ENCODE assay signal across 8 mouse cellular contexts in genomic region chr3:106482281-106483081, GRCm38 (mm10). TPM values are rescaled to one million over a fixed set of nuclear protein-coding genes. Genes with fewer than 3 reads are reported as not detected.
DNase-seq lines count a peak whose midpoint lies in the region; ATAC-seq and TF ChIP-seq lines count a peak whose summit lies in the region.

Gene Dennd2d, plus strand, starts transcription at chr3:106482405.

- H3K27ac ChIP-seq in ES-E14 (ENCODE audit: insufficient read depth, low read depth, low read length, poor library complexity, severe bottlenecking): no peak within 1 kb of the TSS
- no peak within 1 kb of the TSS for H3K27ac ChIP-seq in embryonic facial prominence, embryonic 14.5 days (replicated peaks; ENCODE audit: low read depth, low read length)
- no peak within 1 kb of the TSS for H3K27ac ChIP-seq in hindbrain, embryonic 16.5 days (ENCODE audit: low read depth, low read length)
- H3K27ac ChIP-seq in liver, embryonic 12.5 days: peak within 1 kb of the TSS; percentile 41

- H3K4me2 ChIP-seq in embryonic facial prominence, embryonic 14.5 days (ENCODE audit: low read depth, low read length): peak within 1 kb of the TSS; percentile 83
- H3K4me2 ChIP-seq in hindbrain, embryonic 16.5 days (ENCODE audit: low read length): peak within 1 kb of the TSS; percentile 98
- H3K4me2 ChIP-seq in liver, embryonic 12.5 days: peak within 1 kb of the TSS; percentile 96

- ATAC-seq in embryonic facial prominence, embryonic 14.5 days (ENCODE audit: low read depth): peak; percentile 72; the same call in 1 of the 2 replicates
- ATAC-seq in hindbrain, embryonic 16.5 days: peak; percentile 80
- peak; percentile 79 for ATAC-seq in liver, embryonic 12.5 days

- H3K4me3 ChIP-seq in ES-E14 (ENCODE audit: insufficient read depth in 1 of 2, low read depth in 1 of 2, low read length in 2 of 2, poor library complexity in 1 of 2, severe bottlenecking in 1 of 2): peak within 1 kb of the TSS; percentile 63 to 74
- H3K4me3 ChIP-seq in embryonic facial prominence, embryonic 14.5 days (ENCODE audit: low read depth, low read length): peak within 1 kb of the TSS; percentile 53
- H3K4me3 ChIP-seq in hindbrain, embryonic 16.5 days (ENCODE audit: low read length): peak within 1 kb of the TSS; percentile 69
- H3K4me3 ChIP-seq in liver, embryonic 12.5 days: peak within 1 kb of the TSS; percentile 75

- in situ Hi-C loops in ES-E14 (cut with MboI; ENCODE audit: low sequenced_read_pairs in 2 of 2, unreplicated experiment in 2 of 2): no loop called here

- 0 out of 2 replicates have a peak, but pooled peaks cover 5% of the 10 kb centered on the region for H3K27me3 ChIP-seq in embryonic facial prominence, embryonic 14.5 days (replicated peaks; ENCODE audit: control insufficient read depth, insufficient read depth, low read length)
- H3K27me3 ChIP-seq in hindbrain, embryonic 16.5 days (replicated peaks; ENCODE audit: control insufficient read depth, insufficient read depth, low read length): peaks cover 6% of the 10 kb centered on the region; the same call in 1 of the 2 replicates
- 0 out of 2 replicates have a peak, but pooled peaks cover 4% of the 10 kb centered on the region for H3K27me3 ChIP-seq in liver, embryonic 12.5 days (replicated peaks)

- H3K4me1 ChIP-seq in ES-E14 (ENCODE audit: control insufficient read depth in 2 of 2, insufficient read depth in 2 of 2, low read length in 2 of 2, poor library complexity in 1 of 2): no peaks in the 10 kb centered on the region
- H3K4me1 ChIP-seq in embryonic facial prominence, embryonic 14.5 days (ENCODE audit: control insufficient read depth, insufficient read depth, low read length): 0 out of 2 replicates have a peak, but pooled peaks cover 2% of the 10 kb centered on the region
- H3K4me1 ChIP-seq in hindbrain, embryonic 16.5 days (ENCODE audit: control insufficient read depth, insufficient read depth, low read depth, low read length): peaks cover 10% of the 10 kb centered on the region; the same call in 1 of the 2 replicates
- peaks cover 25% of the 10 kb centered on the region for H3K4me1 ChIP-seq in liver, embryonic 12.5 days

- no peaks in the 10 kb centered on the region for H3K36me3 ChIP-seq in ES-E14 (ENCODE audit: control insufficient read depth, insufficient read depth, low read length, poor library complexity, severe bottlenecking)
- H3K36me3 ChIP-seq in embryonic facial prominence, embryonic 14.5 days (ENCODE audit: control insufficient read depth, insufficient read depth, low read length): no peaks in the 10 kb centered on the region
- H3K36me3 ChIP-seq in hindbrain, embryonic 16.5 days (ENCODE audit: control insufficient read depth, insufficient read depth, low read length): no peaks in the 10 kb centered on the region
- H3K36me3 ChIP-seq in liver, embryonic 12.5 days: no peaks in the 10 kb centered on the region

- peak within 1 kb of the TSS; percentile 65 for H3K9ac ChIP-seq in ES-E14 (ENCODE audit: insufficient read depth, low read depth, low read length, poor library complexity, severe bottlenecking)
- peak within 1 kb of the TSS; percentile 67 for H3K9ac ChIP-seq in embryonic facial prominence, embryonic 14.5 days (ENCODE audit: low read depth, low read length)
- peak within 1 kb of the TSS; percentile 70 for H3K9ac ChIP-seq in hindbrain, embryonic 16.5 days (ENCODE audit: low read depth, low read length)
- H3K9ac ChIP-seq in liver, embryonic 12.5 days: peak within 1 kb of the TSS; percentile 76

- 2% methylated on average over 41 of the region's 44 CpGs for WGBS in embryonic facial prominence, embryonic 14.5 days
- WGBS in hindbrain, embryonic 16.5 days: 2% methylated on average over 37 of the region's 44 CpGs
- under 1% methylated on average over 44 of the region's 44 CpGs for WGBS in liver, embryonic 12.5 days (ENCODE audit: insufficient replicate concordance)

- no peaks in the 10 kb centered on the region for H3K9me3 ChIP-seq in ES-E14 (ENCODE audit: control insufficient read depth, insufficient read depth, low read depth, low read length)
- no peaks in the 10 kb centered on the region for H3K9me3 ChIP-seq in embryonic facial prominence, embryonic 14.5 days (ENCODE audit: control insufficient read depth, low read length)
- H3K9me3 ChIP-seq in hindbrain, embryonic 16.5 days (ENCODE audit: control insufficient read depth, low read length): no peaks in the 10 kb centered on the region
- H3K9me3 ChIP-seq in liver, embryonic 12.5 days (replicated peaks): no peaks in the 10 kb centered on the region

- DNase-seq in 3134 (ENCODE audit: extremely low read depth, insufficient read length, low spot score): peak; percentile 15
- DNase-seq in ES-E14 (ENCODE audit: low read depth, low spot score): no peak
- no peak for DNase-seq in embryonic facial prominence, embryonic 14.5 days (ENCODE audit: low spot score)
- peak; percentile 77 for DNase-seq in naive thymus-derived CD4-positive, alpha-beta T cell, adult 2 months (ENCODE audit: low read depth)
- DNase-seq in thymus, postnatal 14 days: peak; percentile 92
- DNase-seq in c-Kit-positive CD71-positive TER-119-positive erythroid progenitor cells, embryonic 14.5 days (ENCODE audit: low spot score): no peak

TF ChIP-seq in ES-E14, 5 proteins besides CTCF, POLR2A, EP300 and RAD21:
- TF ChIP-seq ZNF384 (IDR thresholded peaks at IDR 0.05; ENCODE audit: low read depth, low read length) (no peak), ZC3H11A (IDR thresholded peaks at IDR 0.05; ENCODE audit: borderline replicate concordance, low read depth, low read length) (no peak), CHD2 (IDR thresholded peaks at IDR 0.05; ENCODE audit: low read depth, low read length) (no peak), HCFC1 (IDR thresholded peaks at IDR 0.05; ENCODE audit: borderline replicate concordance, insufficient read depth, low read length) (no peak), MAFK (IDR thresholded peaks at IDR 0.05; ENCODE audit: insufficient read depth, low read depth, low read length) (no peak)

RNA-seq across cellular contexts. Expression of gene Dennd2d, which starts in this region (rescaled TPM):
- 0.37 and 0.67 TPM in 2 replicates for total RNA-seq in ES-E14 (2012; rRNA removed)
- 3.5 and 5.8 TPM in 2 replicates for polyA plus RNA-seq in embryonic facial prominence, embryonic 14.5 days (2014; fragmentation: Nextera tagmentation; extraction: Ambion mirVana)
- polyA plus RNA-seq in hindbrain, embryonic 16.5 days (2015; fragmentation: Nextera tagmentation; extraction: Ambion mirVana): 0.84 and 1.2 TPM in 2 replicates
- 4.6 and 4.9 TPM in 2 replicates for polyA plus RNA-seq in liver, embryonic 12.5 days (2016; fragmentation: Nextera tagmentation; extraction: Ambion mirVana)

Comparison
In these comparisons a context has a peak if more than half of its experiments do, and no peak if none do; other contexts are left out.
1. DNase-seq: peak in 3134 (single experiment), naive thymus-derived CD4-positive, alpha-beta T cell, adult 2 months (single experiment) and thymus, postnatal 14 days (single experiment); none in ES-E14 (single experiment), embryonic facial prominence, embryonic 14.5 days (single experiment) and c-Kit-positive CD71-positive TER-119-positive erythroid progenitor cells, embryonic 14.5 days (single experiment).
2. Peak in every context shown above with its lines, with median percentiles within 50 percentile points of each other: H3K4me3 ChIP-seq, H3K9ac ChIP-seq, ATAC-seq and H3K4me2 ChIP-seq.